Mouse (Mus musculus) effector memory CD4-positive, alpha-beta T cell, adult 7 months (primary cell): ENCODE measurements around the gene Hbp1. TPM values are rescaled to one million over a fixed set of nuclear protein-coding genes. Genes with fewer than 3 reads are reported as not detected.

Experiments
- polyA plus RNA-seq: library from polyadenylated mRNA; unstranded; fragments of 100-300 nt; shearing (Covaris generic); gene quantifications from one replicate; pipeline ENCODE4 v1.2.1, GENCODE M21; 2017

Gene Hbp1
- 276 TPM for polyA plus RNA-seq

GRCm38 (mm10) chr12:31949759-31950658 lies at the start of gene Hbp1:
Gene Hbp1 (minus strand): TSS chr12:31950535.

Other genes starting within 250 kb of the Hbp1 start
- 0.13 TPM for gene Gpr22, start 236.6 kb downstream of the Hbp1 start, polyA plus RNA-seq
- gene Prkar2b, start 110.8 kb upstream of the Hbp1 start, polyA plus RNA-seq, result 1.5 TPM